Comparison of ENCODE assay signal across 9 mouse cellular contexts in genomic region chr1:77512059-77512407, GRCm38 (mm10). TPM values are rescaled to one million over a fixed set of nuclear protein-coding genes. Genes with fewer than 3 reads are reported as not detected.
DNase-seq lines count a peak whose midpoint lies in the region; ATAC-seq and TF ChIP-seq lines count a peak whose summit lies in the region.
"Had no signal": no experiment of that assay in that cellular context is flagged by ENCODE, and none has a peak within 500 bp of the region (broad histone marks: within the 10 kb centered on the region; RNA-seq: fewer than 3 reads in every experiment).

No protein-coding gene starts in this region.

- H3K9me3 ChIP-seq in kidney, embryonic 16.5 days (ENCODE audit: low read length) = no peaks in the 10 kb centered on the region
- H3K9me3 ChIP-seq in forebrain, embryonic 10.5 days = no peaks in the 10 kb centered on the region
- no peaks in the 10 kb centered on the region for H3K9me3 ChIP-seq in intestine, postnatal 0 days (ENCODE audit: control insufficient read depth)
- no peaks in the 10 kb centered on the region for H3K9me3 ChIP-seq in neural tube, embryonic 14.5 days (ENCODE audit: control insufficient read depth, low read length)

- H3K4me1 ChIP-seq in kidney, embryonic 16.5 days (ENCODE audit: insufficient read depth, low read length) = peaks cover 36% of the 10 kb centered on the region
- H3K4me1 ChIP-seq in forebrain, embryonic 10.5 days = peaks cover 78% of the 10 kb centered on the region
- H3K4me1 ChIP-seq in intestine, postnatal 0 days (replicated peaks; ENCODE audit: control insufficient read depth, insufficient read depth, low read length) = 0 out of 2 replicates have a peak, but pooled peaks cover 6% of the 10 kb centered on the region
- peaks cover 13% of the 10 kb centered on the region; the same call in 1 of the 2 replicates for H3K4me1 ChIP-seq in neural tube, embryonic 14.5 days (ENCODE audit: control insufficient read depth, insufficient read depth, low read length)

- H3K4me3 ChIP-seq in kidney, embryonic 16.5 days (ENCODE audit: low read length) = peak overlapping the region; percentile 79
- peak overlapping the region; percentile 81 for H3K4me3 ChIP-seq in forebrain, embryonic 10.5 days
- peak overlapping the region; percentile 69; the same call in 1 of the 2 replicates for H3K4me3 ChIP-seq in intestine, postnatal 0 days (ENCODE audit: low read depth, low read length)
- H3K4me3 ChIP-seq in neural tube, embryonic 14.5 days (ENCODE audit: low read depth, low read length) = peak overlapping the region; percentile 62

- TF ChIP-seq CTCF in intestine, postnatal 0 days (IDR thresholded peaks at IDR 0.05; ENCODE audit: low read depth) = no peak

- 18% methylated on average over 4 of the region's 4 CpGs for WGBS in kidney, embryonic 16.5 days
- WGBS in forebrain, embryonic 10.5 days = 6% methylated on average over 4 of the region's 4 CpGs
- WGBS in intestine, postnatal 0 days = 62% methylated on average over 4 of the region's 4 CpGs
- 6% methylated on average over 4 of the region's 4 CpGs for WGBS in neural tube, embryonic 14.5 days

- no peaks in the 10 kb centered on the region for H3K27me3 ChIP-seq in kidney, embryonic 16.5 days (ENCODE audit: insufficient read depth, low read length)
- H3K27me3 ChIP-seq in forebrain, embryonic 10.5 days (ENCODE audit: poor library complexity, severe bottlenecking) = peaks cover 18% of the 10 kb centered on the region
- H3K27me3 ChIP-seq in intestine, postnatal 0 days (replicated peaks; ENCODE audit: control insufficient read depth, insufficient read depth, low read length) = no peaks in the 10 kb centered on the region; the same call in 1 of the 2 replicates
- H3K27me3 ChIP-seq in neural tube, embryonic 14.5 days (ENCODE audit: control insufficient read depth, insufficient read depth, low read length) = no peaks in the 10 kb centered on the region

- H3K9ac ChIP-seq in kidney, embryonic 16.5 days (replicated peaks; ENCODE audit: low read length) = peak overlapping the region; percentile 66
- H3K9ac ChIP-seq in intestine, postnatal 0 days (ENCODE audit: low read depth, low read length) = no peak overlapping the region
- peak overlapping the region; percentile 74 for H3K9ac ChIP-seq in neural tube, embryonic 14.5 days (replicated peaks; ENCODE audit: low read depth, low read length)

- peaks cover 4% of the 10 kb centered on the region; the same call in 1 of the 2 replicates for H3K36me3 ChIP-seq in kidney, embryonic 16.5 days (ENCODE audit: insufficient read depth, low read length)
- H3K36me3 ChIP-seq in forebrain, embryonic 10.5 days (replicated peaks) = peaks cover 37% of the 10 kb centered on the region
- no peaks in the 10 kb centered on the region for H3K36me3 ChIP-seq in intestine, postnatal 0 days (ENCODE audit: control insufficient read depth, insufficient read depth)
- H3K36me3 ChIP-seq in neural tube, embryonic 14.5 days (ENCODE audit: control insufficient read depth, insufficient read depth, low read length) = no peaks in the 10 kb centered on the region

- ATAC-seq in kidney, embryonic 16.5 days (ENCODE audit: low FRiP score, low TSS enrichment) = no peak
- no peak for ATAC-seq in intestine, postnatal 0 days
- ATAC-seq in neural tube, embryonic 14.5 days (ENCODE audit: low read depth) = no peak

- H3K4me2 ChIP-seq in kidney, embryonic 16.5 days (replicated peaks; ENCODE audit: low read depth, low read length) = peak overlapping the region; percentile 95
- peak overlapping the region; percentile 96 for H3K4me2 ChIP-seq in intestine, postnatal 0 days (replicated peaks; ENCODE audit: low read depth)
- peak overlapping the region; percentile 74 for H3K4me2 ChIP-seq in neural tube, embryonic 14.5 days (ENCODE audit: low read depth, low read length)

- no peak overlapping the region for H3K27ac ChIP-seq in kidney, embryonic 16.5 days (ENCODE audit: low read length)
- peak overlapping the region; percentile 93 for H3K27ac ChIP-seq in forebrain, embryonic 10.5 days
- no peak overlapping the region for H3K27ac ChIP-seq in intestine, postnatal 0 days (ENCODE audit: low read depth, low read length)
- H3K27ac ChIP-seq in neural tube, embryonic 14.5 days (ENCODE audit: low read depth, low read length) = peak overlapping the region; percentile 89

- DNase-seq in kidney, postnatal 25 days = no peak
- no peak for DNase-seq in forebrain, embryonic 10.5 days (ENCODE audit: extremely low spot score, low spot score)
- no peak for DNase-seq in spleen, adult 12 weeks (ENCODE audit: low spot score)
- no peak for DNase-seq in kidney, adult 11 months
- no peak for DNase-seq in right cerebral cortex, adult 18-20 months
- DNase-seq: thymus, postnatal 36 days had no signal

RNA-seq across cellular contexts. Expression of gene Epha4, which starts 2.9 kb away (rescaled TPM):
- 17.0 and 19.6 TPM in 2 replicates for polyA plus RNA-seq in kidney, embryonic 16.5 days (2015; fragmentation: Nextera tagmentation; extraction: Ambion mirVana)
- polyA plus RNA-seq in forebrain, embryonic 10.5 days (2016; fragmentation: Nextera tagmentation; extraction: Ambion mirVana) = 22.9 and 25.9 TPM in 2 replicates
- 1.5 and 2.1 TPM in 2 replicates for polyA plus RNA-seq in intestine, postnatal 0 days (2015; fragmentation: Nextera tagmentation; extraction: Ambion mirVana)
- 41.8 and 45.9 TPM in 2 replicates for polyA plus RNA-seq in neural tube, embryonic 14.5 days (2014; fragmentation: Nextera tagmentation; extraction: Ambion mirVana)

Comparison
In these comparisons a context has a peak if more than half of its experiments do, and no peak if none do; other contexts are left out.
1. H3K27ac ChIP-seq: peak in forebrain, embryonic 10.5 days (single experiment) and neural tube, embryonic 14.5 days (single experiment); none in kidney, embryonic 16.5 days (single experiment) and intestine, postnatal 0 days (single experiment).
2. Peak in every context shown above with its lines, with median percentiles within 50 percentile points of each other: H3K4me2 ChIP-seq and H3K4me3 ChIP-seq.